Mouse (Mus musculus): ENCODE measurements at regions not wholly inside any gene's neighbourhood (a gene's known extent, or its start where the extent isn't known, plus 50 kb on each side); places are given as distances from the start of the nearest gene placed in this dataset.

- DNase-seq (ENCODE audit: low spot score in 2 of 2): no peak
These were observed 444.9 kb upstream of the BB014433 start for GRCm38 (mm10) chr8:15490774-15491173.

DNA sequence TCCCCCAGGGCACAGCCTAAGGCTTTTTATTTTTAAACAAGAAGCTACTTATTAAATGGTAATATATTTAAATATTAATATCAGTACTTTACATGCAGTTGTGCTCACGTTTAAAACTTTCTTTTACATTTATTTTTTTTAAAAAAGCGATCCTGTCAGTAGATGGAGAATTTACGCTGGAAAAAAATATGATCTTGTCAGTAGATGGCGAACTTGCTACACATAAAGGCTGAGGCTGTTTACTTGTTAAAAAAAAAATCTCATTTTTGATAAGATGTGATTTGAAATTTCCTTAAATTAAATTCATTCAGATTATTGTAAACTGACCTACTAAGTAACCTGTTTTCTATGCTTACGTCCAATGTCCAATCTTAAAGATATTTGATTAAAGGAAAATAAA lies 441.7 kb upstream of the BB014433 start:
- no peak for DNase-seq (ENCODE audit: low spot score in 2 of 2)

DNA sequence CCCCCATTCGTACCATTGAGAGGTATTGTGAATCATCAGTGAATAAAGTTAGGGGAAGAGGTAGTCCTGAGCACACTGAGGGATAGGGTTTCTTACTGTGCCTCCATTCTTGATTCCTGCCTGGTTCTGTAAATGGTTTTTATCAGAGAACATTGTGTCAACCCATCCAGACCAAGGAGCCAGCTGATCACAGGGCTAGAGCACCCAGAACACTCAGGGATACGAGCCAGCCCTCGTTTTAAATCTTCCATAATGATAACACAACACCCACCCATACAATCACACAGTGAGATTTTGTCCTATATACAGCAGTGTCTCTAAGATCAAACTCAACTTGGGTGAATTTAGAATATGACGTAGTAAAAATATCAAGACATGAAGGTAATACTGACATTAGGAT lies 424.7 kb upstream of the BB014433 start:
- no peak for DNase-seq (ENCODE audit: low spot score in 2 of 2)

- DNase-seq (ENCODE audit: low spot score in 2 of 2): no peak
These were observed 422.9 kb upstream of the BB014433 start for GRCm38 (mm10) chr8:15468540-15469476.

GRCm38 (mm10) chr8:15438546-15438945 lies 392.7 kb upstream of the BB014433 start:
- DNase-seq (ENCODE audit: low spot score in 2 of 2): no peak

DNA sequence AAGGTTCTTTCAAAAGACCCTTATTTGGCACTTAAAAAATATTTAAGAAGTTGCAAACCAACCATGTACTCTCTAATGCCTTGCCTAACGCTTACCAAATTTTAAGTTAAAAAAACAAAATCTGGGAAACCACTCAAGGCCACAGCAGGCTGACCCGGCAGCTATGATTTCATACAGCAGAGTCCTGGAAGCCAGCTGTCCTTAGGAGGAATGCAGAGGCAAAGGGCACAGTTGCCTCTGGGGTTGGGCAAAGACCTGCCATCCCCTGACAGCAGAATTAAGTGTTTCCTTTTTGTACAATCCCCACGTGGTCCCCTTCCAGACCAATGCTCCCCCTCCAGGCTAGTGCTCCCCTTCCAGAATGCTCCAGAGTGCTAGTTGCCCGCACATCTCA lies 348.8 kb upstream of the BB014433 start:
- no peak for DNase-seq (ENCODE audit: low spot score in 2 of 2)

- DNase-seq (ENCODE audit: low spot score in 2 of 2): no peak
These were observed 348.3 kb upstream of the BB014433 start for GRCm38 (mm10) chr8:15393936-15394721.

- DNase-seq (ENCODE audit: low spot score in 2 of 2): peak; percentile 4 to 7
These were observed 346.2 kb upstream of the BB014433 start for GRCm38 (mm10) chr8:15392056-15392455.

DNA sequence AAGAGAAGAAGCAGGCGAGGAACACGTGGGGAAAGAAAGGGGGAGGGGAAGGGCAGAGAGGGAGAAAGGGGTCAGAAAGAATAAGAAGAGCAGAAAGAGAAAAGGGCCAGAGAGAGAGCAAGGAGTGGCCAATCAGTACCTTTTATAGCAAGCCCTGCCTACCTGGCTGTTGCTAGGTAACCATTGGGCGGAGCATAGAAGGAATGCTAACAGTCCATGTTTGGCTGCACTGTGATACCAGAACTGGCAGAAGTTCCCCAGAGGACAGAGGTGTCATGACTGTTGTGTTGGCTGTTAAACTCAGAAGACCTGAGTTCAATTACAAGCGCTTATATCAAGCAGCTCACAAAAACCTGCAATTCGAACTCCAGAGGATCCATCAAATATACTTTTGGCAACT lies 342.9 kb upstream of the BB014433 start:
- no peak for DNase-seq (ENCODE audit: low spot score in 2 of 2)

- peak; percentile 3 to 36 for DNase-seq (ENCODE audit: low spot score in 2 of 2)
These were observed 321.2 kb upstream of the BB014433 start for GRCm38 (mm10) chr8:15367063-15367462.

GRCm38 (mm10) chr8:15364546-15364945 lies 318.7 kb upstream of the BB014433 start:
- no peak for DNase-seq (ENCODE audit: low spot score in 2 of 2)

- peak in 1 of 2 experiments; percentile 47 for DNase-seq (ENCODE audit: low spot score in 2 of 2)
These were observed 298.3 kb upstream of the BB014433 start for GRCm38 (mm10) chr8:15344151-15344550.

DNA sequence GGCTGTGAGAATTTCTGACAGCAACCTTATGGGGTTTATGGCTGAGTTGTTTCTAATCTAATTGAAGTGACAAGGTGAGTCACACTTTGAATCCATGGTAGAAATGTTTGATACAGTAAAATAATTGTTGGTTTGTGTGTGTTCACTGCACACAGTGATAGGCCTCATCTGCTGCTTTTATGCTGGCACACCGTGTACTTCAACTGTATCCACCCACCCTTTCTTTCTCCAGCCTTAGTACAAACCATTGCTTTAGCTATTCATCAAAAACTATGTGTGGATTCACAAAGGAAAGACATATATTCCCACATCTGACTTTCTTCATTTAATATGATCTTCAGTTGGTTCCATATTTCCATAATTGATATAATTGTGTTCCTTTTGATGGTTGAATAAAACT lies 297.7 kb upstream of the BB014433 start:
- no peak for DNase-seq (ENCODE audit: low spot score in 2 of 2)

- DNase-seq (ENCODE audit: low spot score in 2 of 2): no peak
These were observed 288.7 kb upstream of the BB014433 start for GRCm38 (mm10) chr8:15334532-15334931.

- no peak for DNase-seq (ENCODE audit: low spot score in 2 of 2)
These were observed 281.4 kb upstream of the BB014433 start for GRCm38 (mm10) chr8:15327312-15327711.

DNA sequence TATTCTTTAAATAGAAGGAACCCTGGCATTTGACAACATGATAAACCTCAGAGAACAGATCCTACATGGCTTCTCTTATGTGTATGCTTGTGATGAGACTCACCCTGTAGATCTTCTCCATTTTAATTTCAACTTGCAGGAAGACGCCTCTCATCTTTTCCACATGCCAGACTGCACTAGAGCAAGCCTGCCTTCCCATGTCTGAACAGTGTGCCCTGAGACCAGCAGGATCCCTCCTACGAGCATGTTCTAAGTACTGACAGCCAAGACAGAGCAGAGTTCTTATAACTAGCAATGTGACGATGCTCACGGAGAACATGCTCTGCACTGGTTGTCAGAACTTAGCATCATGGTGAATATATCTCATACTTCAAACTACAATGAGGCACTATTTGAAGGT lies 277.5 kb upstream of the BB014433 start:
- no peak for DNase-seq (ENCODE audit: low spot score in 2 of 2)

DNA sequence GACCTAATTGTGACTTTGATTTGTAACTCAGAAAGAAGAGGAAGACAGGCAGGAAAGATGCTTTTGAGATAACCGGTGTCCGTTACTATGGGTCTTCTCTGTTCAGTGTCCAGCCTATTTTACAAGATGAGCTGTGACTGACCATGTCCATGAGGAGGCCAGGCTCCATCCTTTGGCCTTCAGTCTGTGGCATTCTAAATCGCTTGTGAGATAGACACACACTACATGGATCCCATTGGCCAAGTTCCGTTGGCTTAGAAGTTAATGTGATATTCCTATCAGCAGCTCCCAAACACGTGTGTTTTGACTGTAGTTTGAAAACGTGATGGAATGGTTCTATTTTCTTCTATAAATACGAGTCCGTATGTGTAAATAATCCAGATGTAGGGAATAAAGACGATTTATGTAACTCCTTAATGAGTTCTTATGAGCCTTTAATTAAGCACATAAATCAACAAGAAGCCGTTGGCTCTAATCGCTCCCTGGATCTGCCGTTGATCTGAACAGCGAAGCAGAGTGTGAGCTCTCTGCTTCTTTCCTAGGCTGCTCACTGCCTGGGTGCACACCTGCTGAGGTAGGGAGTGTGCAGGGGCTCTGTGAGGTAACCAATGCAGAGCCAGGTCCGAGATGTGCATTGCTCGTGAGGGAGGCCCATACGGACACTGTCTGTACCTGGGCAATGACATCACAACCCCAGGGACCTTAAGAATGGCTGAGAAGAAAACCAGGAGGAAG lies 272.4 kb upstream of the BB014433 start:
- DNase-seq (ENCODE audit: low spot score in 2 of 2): no peak

DNA sequence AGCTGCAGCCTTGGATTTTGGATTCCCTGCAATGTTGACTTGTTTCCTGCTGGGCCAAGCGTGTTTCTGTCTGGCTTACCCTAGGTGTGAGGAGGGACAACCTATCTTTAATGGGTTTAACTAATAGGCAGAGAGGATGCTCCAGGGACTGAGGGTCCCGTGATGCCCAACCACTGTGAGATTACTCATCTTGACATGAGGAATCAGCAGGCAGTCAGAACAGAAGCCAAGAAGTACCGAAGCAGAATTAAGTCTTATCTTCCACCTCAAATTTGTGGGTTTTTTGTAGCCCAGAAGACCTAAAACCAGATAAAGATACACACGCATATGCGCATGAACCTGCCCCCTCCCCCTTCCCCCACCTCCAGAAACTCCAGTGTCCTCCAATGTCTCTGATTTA lies 267.6 kb upstream of the BB014433 start:
- no peak for DNase-seq (ENCODE audit: low spot score in 2 of 2)

GRCm38 (mm10) chr8:15311509-15311908 lies 265.6 kb upstream of the BB014433 start:
- DNase-seq (ENCODE audit: low spot score in 2 of 2): no peak

DNA sequence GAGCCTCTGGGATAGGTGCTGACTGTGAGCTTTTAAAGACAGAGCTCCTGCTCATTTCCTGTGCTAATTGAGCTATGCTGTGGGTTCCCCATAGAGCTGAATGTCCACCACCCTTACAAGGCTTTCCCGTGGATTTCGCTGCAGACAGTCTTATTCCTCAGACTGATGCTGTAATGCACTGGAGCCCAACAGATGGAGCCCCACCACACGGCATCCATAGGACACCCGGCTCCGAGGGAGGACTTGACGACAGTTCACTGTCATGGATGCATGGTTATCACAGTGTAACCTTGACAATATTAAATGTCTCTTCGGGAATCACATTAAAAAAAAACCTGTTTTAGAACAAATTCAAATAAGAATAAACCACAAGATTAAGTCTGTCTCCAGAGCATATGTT lies 265.2 kb upstream of the BB014433 start:
- DNase-seq (ENCODE audit: low spot score in 2 of 2): no peak

DNA sequence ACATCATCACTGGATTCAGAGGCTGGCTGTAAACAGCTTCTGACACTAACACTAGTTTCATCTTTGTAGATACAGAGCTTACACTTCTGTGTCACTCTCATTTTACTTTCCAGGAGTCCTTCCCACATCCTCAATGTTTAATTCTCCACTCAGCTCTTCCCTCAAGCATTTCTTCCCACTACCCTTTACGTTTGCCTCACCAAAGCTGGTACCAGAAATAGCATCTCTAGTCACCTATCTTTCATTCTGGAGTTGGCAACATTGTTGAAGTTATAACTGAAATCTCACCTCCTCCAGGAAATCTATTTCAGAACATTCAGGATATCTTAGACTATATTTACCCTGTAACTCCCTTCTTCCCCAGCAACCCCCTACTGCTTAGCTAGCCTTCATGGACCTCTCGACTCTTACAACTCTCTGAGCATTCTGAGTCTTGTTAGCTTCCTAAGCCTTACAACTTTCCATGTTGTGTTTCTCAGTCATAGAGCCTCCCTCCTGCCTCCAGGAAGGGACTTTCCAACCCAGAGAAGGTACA lies 258.3 kb upstream of the BB014433 start:
- peak in 1 of 2 experiments; percentile 56 for DNase-seq (ENCODE audit: low spot score in 2 of 2)

- DNase-seq (ENCODE audit: low spot score in 2 of 2): no peak
These were observed 227.9 kb upstream of the BB014433 start for GRCm38 (mm10) chr8:15273775-15274174.
